Mouse (Mus musculus): Measurements from ENCODE around the gene Trmt44. TPM values are rescaled to one million over a fixed set of nuclear protein-coding genes. Genes with fewer than 3 reads are reported as not detected.

The Trmt44 gene
- polyA plus RNA-seq, 1 experiment: 1.2 TPM

DNA sequence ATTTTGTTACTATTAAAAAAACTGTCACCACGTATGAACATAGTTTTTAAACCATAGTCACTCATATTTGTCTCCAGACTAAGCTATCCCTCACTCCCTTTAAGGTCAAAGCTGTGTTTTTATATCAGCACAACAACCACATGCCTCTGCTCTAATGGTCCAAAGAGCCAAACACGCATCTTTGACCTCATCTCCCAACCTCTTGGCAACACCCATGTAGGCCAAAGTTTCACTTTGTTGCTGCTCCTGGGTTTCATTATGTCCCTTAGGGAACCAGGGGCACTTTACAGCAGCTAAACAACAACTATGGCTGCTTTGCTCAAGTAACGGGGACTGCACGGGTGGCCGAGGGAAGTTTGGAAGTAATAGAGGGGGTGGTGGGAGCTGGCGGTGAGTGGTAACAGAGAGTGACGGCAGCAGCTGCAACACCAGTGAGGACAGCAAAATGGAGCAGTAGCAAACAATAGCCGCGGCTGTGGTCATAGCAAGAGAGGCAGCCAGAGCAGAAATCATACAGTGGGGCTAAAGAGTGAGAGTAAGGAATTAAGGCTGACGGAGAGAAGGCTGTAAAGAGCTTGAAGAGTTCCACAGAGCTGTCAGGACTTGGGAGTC, 1.6 kb upstream of the Trmt44 start:
- TF ChIP-seq FLI1 (IDR thresholded peaks at IDR 0.05; ENCODE audit: low read length) (no peak), GATA1 (IDR thresholded peaks at IDR 0.05; ENCODE audit: borderline replicate concordance, low read length) (no peak)
- no peak overlapping the region for H3K4me3 ChIP-seq (replicated peaks)
- H3K27me3 ChIP-seq (replicated peaks): no peaks in the 10 kb centered on the region
- H3K36me3 ChIP-seq (replicated peaks; ENCODE audit: low read length): peaks cover 24% of the 10 kb centered on the region
- peaks cover 65% of the 10 kb centered on the region for H3K4me1 ChIP-seq
- H3K9me3 ChIP-seq: no peaks in the 10 kb centered on the region

DNA sequence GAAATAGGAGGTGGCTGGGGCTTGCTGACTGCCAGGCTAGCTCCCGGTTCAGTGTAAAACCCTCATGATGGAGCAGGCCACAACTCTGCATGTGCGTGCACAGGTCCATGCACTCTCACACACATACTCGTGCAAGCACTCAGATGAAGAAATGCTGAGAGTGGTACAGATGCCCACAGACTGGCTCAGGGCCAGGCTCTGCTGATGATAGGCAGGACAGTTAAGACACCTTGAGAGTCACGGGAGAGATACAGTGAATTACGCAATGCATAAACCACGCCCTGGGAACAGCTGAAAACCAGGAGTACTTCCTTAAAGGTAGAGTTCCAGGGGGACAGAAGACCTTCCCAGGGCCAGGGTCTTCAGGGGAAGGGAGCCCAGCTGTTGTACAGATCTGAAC, 3.3 kb downstream of the Trmt44 start:
- H3K9me3 ChIP-seq: no peaks in the 10 kb centered on the region
- no peak for TF ChIP-seq GATA1 (IDR thresholded peaks at IDR 0.05; ENCODE audit: borderline replicate concordance, low read length)
- no peak for TF ChIP-seq FLI1 (IDR thresholded peaks at IDR 0.05; ENCODE audit: low read length)
- peaks cover 72% of the 10 kb centered on the region for H3K36me3 ChIP-seq (replicated peaks; ENCODE audit: low read length)
- no peaks in the 10 kb centered on the region for H3K27me3 ChIP-seq (replicated peaks)
- H3K4me3 ChIP-seq (replicated peaks): no peak overlapping the region
- H3K4me1 ChIP-seq: peaks cover 16% of the 10 kb centered on the region

DNA sequence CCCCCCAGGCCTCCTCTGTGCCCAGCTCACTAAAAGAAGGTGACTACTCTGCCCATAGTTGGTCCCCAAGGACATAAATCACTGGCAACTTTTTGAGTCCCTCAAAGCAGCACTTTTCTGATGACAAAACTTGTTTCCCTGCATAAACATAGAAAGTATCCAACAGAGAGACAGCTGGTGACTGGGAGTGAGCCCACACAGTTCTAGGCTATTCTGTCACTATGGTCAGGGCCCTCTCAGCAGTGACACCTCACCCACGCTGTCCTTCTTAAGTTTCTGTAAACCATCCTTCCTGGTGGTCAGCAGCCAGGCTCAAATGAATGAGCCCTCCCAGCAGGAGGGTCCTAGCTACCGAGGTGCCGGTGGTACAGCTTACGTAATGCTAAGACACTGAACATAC, 8.2 kb downstream of the Trmt44 start:
- H3K9me3 ChIP-seq: no peaks in the 10 kb centered on the region
- peaks cover 98% of the 10 kb centered on the region for H3K36me3 ChIP-seq (replicated peaks; ENCODE audit: low read length)
- no peaks in the 10 kb centered on the region for H3K27me3 ChIP-seq (replicated peaks)
- TF ChIP-seq FLI1 (IDR thresholded peaks at IDR 0.05; ENCODE audit: low read length) (no peak), GATA1 (IDR thresholded peaks at IDR 0.05; ENCODE audit: borderline replicate concordance, low read length) (no peak)
- H3K4me1 ChIP-seq: no peaks in the 10 kb centered on the region; the same call in 1 of the 2 replicates
- no peak overlapping the region for H3K4me3 ChIP-seq (replicated peaks)

DNA sequence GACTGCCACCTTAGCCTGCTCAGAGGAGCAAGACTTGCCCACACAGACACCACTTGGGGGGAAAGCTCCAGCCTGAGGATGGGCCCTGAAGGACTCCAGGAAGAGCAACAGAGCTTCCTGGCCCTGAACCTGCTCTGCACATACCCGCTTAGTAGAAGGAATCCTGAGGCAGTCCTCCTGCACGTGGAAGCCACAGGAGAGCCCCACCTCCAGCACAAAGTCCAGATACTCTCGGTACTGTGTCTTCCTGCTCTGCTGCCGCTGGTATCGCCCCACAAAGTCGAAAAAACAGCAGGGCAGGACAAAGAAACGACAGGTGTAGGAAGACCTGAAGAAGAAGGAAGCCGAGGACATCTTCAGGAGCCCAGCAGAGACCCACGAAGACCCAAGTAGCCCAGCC, 9.7 kb downstream of the Trmt44 start:
- Histone ChIP-seq H3K4me3 (replicated peaks) (no peak overlapping the region), H3K4me1 (peaks cover 3% of the 10 kb centered on the region; the same call in 1 of the 2 replicates), H3K36me3 (replicated peaks; ENCODE audit: low read length) (peaks cover 97% of the 10 kb centered on the region), H3K27me3 (replicated peaks) (no peaks in the 10 kb centered on the region), H3K9me3 (no peaks in the 10 kb centered on the region)
- no peak for TF ChIP-seq GATA1 (IDR thresholded peaks at IDR 0.05; ENCODE audit: borderline replicate concordance, low read length)
- no peak for TF ChIP-seq FLI1 (IDR thresholded peaks at IDR 0.05; ENCODE audit: low read length)

DNA sequence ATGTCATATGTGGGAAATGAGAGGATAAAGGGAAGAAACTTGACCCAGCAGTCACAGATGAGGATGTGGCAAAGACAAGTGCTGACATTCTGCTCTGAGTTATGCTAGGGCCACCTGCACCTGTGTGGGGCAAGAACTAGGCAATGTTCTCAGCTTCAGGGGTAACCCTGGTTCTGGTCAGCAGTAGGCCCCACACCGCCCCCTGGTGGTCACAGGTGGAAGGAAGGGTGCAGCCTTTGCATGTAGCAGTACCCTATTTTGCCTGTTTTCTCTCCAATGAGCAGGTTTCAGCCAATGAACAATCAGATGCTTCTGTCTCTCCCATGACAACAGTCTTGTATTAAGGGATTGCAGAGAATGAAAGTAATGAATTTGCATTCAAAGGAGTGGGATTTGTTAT, 11.4 kb downstream of the Trmt44 start:
- TF ChIP-seq FLI1 (IDR thresholded peaks at IDR 0.05; ENCODE audit: low read length): no peak
- no peak for TF ChIP-seq GATA1 (IDR thresholded peaks at IDR 0.05; ENCODE audit: borderline replicate concordance, low read length)
- Histone ChIP-seq H3K4me3 (replicated peaks) (no peak overlapping the region), H3K9me3 (no peaks in the 10 kb centered on the region), H3K36me3 (replicated peaks; ENCODE audit: low read length) (peaks cover 99% of the 10 kb centered on the region), H3K27me3 (replicated peaks) (no peaks in the 10 kb centered on the region), H3K4me1 (peaks cover 20% of the 10 kb centered on the region)

DNA sequence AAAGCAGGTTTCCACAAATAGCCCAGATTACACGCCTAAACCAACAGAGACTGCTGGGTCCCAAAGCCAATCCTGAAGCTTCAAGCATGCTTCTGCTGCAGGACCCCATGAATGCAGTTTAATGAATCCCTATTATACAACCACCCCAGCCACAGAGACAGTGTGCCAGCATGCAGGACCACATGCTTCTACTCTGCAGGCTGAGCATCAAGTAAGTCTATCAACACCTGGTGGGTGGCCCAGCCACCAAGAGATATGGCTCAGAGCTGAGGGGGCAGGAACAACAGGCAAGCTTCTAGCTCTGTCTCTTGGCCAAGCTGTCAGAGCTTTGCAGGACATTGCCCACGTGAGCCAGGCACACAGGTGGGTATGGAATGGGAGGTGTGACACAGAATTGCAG, 12.3 kb downstream of the Trmt44 start:
- TF ChIP-seq FLI1 (IDR thresholded peaks at IDR 0.05; ENCODE audit: low read length) (no peak), GATA1 (IDR thresholded peaks at IDR 0.05; ENCODE audit: borderline replicate concordance, low read length) (no peak)
- no peak overlapping the region for H3K4me3 ChIP-seq (replicated peaks)
- H3K4me1 ChIP-seq: peaks cover 25% of the 10 kb centered on the region
- no peaks in the 10 kb centered on the region for H3K27me3 ChIP-seq (replicated peaks)
- H3K9me3 ChIP-seq: no peaks in the 10 kb centered on the region
- peaks cover 99% of the 10 kb centered on the region for H3K36me3 ChIP-seq (replicated peaks; ENCODE audit: low read length)

DNA sequence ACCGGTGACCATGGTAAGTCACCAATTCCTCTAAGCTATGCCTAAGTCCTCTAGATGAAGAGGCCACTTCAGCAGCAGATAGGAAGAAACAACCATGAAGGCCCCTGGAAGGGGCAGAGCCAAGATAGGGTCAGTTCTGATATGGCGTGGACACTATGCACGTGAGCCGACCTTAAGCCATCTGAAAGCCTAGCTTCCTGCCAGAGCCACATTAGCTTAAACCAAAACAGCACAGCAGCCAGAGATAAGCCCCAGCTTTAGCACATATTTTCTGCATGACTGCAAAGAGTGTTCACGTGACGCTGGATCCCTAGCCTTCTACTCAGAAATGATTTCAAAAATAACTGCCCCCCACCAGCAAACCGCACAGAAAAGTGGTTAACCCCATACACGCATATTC, 15.4 kb downstream of the Trmt44 start:
- Histone ChIP-seq H3K4me1 (peaks cover 25% of the 10 kb centered on the region), H3K27me3 (replicated peaks) (no peaks in the 10 kb centered on the region), H3K9me3 (no peaks in the 10 kb centered on the region), H3K36me3 (replicated peaks; ENCODE audit: low read length) (peaks cover 98% of the 10 kb centered on the region), H3K4me3 (replicated peaks) (no peak overlapping the region)
- TF ChIP-seq GATA1 (IDR thresholded peaks at IDR 0.05; ENCODE audit: borderline replicate concordance, low read length): no peak
- no peak for TF ChIP-seq FLI1 (IDR thresholded peaks at IDR 0.05; ENCODE audit: low read length)

DNA sequence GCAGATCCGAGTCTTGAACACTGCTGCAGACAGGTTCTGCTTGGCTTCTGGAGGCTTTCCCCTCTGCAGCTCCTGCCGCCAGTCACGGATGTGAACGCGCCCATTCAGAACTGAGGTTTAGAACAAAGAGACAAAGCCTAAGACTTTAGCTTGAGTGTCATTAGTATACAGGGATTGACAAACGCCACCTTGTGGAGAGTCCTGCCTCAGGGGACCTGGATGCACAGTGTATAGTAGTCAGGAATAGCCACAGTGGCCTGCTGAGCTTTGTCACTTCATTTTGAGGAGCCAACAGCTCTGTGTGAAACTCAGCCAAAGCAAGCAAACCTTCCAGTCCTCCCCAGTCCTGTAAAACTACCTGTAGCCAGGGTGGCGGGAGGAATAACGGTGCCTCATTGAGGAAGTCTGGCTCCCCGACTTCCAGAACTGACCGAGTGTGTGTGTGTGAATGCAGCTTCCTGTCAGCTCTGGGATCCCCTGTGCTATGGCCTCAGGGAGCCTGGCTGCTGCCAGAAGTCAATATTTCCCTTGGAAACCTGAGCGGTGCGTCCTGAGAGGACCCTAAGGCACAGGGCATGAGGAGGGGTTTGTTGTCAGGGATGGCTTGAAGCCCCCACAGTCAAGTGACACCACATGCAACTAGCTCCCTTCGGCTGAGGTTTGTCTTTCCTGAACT, 16.8 kb downstream of the Trmt44 start:
- Histone ChIP-seq H3K36me3 (replicated peaks; ENCODE audit: low read length) (peaks cover 94% of the 10 kb centered on the region), H3K4me3 (replicated peaks) (no peak overlapping the region), H3K27me3 (replicated peaks) (no peaks in the 10 kb centered on the region), H3K4me1 (peaks cover 25% of the 10 kb centered on the region), H3K9me3 (no peaks in the 10 kb centered on the region)
- TF ChIP-seq GATA1 (IDR thresholded peaks at IDR 0.05; ENCODE audit: borderline replicate concordance, low read length) (no peak), FLI1 (IDR thresholded peaks at IDR 0.05; ENCODE audit: low read length) (no peak)

DNA sequence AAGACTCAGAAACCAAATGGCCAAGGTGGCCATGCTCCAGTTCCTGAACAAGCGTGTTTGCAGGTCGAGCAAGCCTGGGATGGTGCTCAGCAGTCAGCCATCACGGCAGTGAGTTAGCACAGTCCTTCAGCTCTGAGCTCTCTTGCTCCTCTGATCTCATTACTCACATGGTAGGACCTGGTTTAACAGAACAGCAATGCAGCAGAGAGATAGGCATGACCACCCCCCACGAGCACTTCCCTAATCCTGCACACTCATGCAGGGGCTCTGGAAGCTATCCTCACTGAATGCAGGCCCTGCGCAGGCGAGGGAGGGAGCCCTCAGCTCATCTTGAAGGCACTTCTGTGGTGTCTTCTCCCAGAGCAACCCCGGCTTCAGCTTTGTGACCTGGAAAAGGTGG, 18.5 kb downstream of the Trmt44 start:
- peaks cover 77% of the 10 kb centered on the region for H3K36me3 ChIP-seq (replicated peaks; ENCODE audit: low read length)
- no peaks in the 10 kb centered on the region for H3K9me3 ChIP-seq
- H3K27me3 ChIP-seq (replicated peaks): peaks cover 4% of the 10 kb centered on the region
- H3K4me1 ChIP-seq: peaks cover 25% of the 10 kb centered on the region
- no peak for TF ChIP-seq FLI1 (IDR thresholded peaks at IDR 0.05; ENCODE audit: low read length)
- TF ChIP-seq GATA1 (IDR thresholded peaks at IDR 0.05; ENCODE audit: borderline replicate concordance, low read length): no peak
- no peak overlapping the region for H3K4me3 ChIP-seq (replicated peaks)

DNA sequence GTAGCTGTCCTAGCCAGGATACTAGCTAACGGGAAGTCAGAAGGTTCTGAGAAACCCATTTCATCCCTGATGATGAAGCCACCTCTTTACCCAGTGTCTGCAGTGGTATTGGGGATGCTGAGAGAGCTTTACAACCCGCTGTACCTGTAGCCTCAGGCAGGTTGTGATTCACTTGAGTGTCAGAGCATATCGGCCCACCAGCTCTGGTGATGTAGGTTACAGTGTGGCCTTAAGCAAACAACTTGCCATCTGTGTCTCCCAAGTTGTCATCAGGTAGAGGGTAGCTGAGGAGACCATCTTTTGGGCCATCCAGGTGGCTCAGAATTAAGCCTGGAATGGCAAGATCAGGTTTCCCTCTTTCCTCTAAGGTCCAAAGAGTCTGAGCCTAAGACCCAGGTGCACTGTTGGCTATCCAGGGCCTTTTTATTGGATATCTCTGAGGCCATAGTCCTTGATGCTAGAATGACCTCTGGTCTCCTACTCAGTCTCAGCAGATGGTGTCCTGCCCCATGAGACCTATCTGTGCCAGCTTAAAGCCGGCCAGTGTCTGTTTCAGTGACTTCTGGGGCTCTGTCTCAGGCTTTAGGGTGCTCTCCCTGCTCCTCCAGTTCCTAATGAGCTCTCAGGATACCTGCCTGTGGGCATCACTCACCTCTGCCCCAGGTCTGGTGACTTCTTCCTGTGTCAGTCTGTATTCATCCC, 21.9 kb downstream of the Trmt44 start:
- Histone ChIP-seq H3K27me3 (replicated peaks) (peaks cover 4% of the 10 kb centered on the region), H3K4me1 (no peaks in the 10 kb centered on the region), H3K4me3 (replicated peaks) (no peak overlapping the region), H3K9me3 (peaks cover 2% of the 10 kb centered on the region), H3K36me3 (replicated peaks; ENCODE audit: low read length) (peaks cover 44% of the 10 kb centered on the region)
- no peak for TF ChIP-seq FLI1 (IDR thresholded peaks at IDR 0.05; ENCODE audit: low read length)
- no peak for TF ChIP-seq GATA1 (IDR thresholded peaks at IDR 0.05; ENCODE audit: borderline replicate concordance, low read length)

Data from megakaryocyte, embryonic 14.5 days (primary cell).